Comparison of ENCODE assay signal across 24 mouse cellular contexts in genomic region chr2:135507111-135507510, GRCm38 (mm10).
DNase-seq lines count a peak whose midpoint lies in the region; ATAC-seq and TF ChIP-seq lines count a peak whose summit lies in the region.
"Had no signal": no experiment of that assay in that cellular context is flagged by ENCODE, and none has a peak within 500 bp of the region (broad histone marks: within the 10 kb centered on the region; RNA-seq: fewer than 3 reads in every experiment).

No protein-coding gene starts in this region.

- ATAC-seq in hindbrain, postnatal 0 days, result no peak
- ATAC-seq: activated CD4-positive, CD25-positive, alpha-beta regulatory T cell, adult 4 months; intestine, embryonic 15.5 days; Patski had no signal

- H3K4me1 ChIP-seq in hindbrain, postnatal 0 days (ENCODE audit: insufficient read depth, low read length), result no peaks in the 10 kb centered on the region
- no peaks in the 10 kb centered on the region for H3K4me1 ChIP-seq in hindbrain, embryonic 10.5 days (replicated peaks)
- H3K4me1 ChIP-seq: embryonic facial prominence, embryonic 15.5 days; heart, embryonic 10.5 days; hindbrain, embryonic 13.5 days; intestine, embryonic 15.5 days; kidney, embryonic 15.5 days had no signal

- H3K9ac ChIP-seq in hindbrain, postnatal 0 days (replicated peaks; ENCODE audit: low read length), result no peak overlapping the region
- H3K9ac ChIP-seq: embryonic facial prominence, embryonic 15.5 days; hindbrain, embryonic 13.5 days; intestine, embryonic 15.5 days; kidney, embryonic 15.5 days had no signal

- H3K4me3 ChIP-seq in hindbrain, postnatal 0 days (ENCODE audit: low read length), result no peak overlapping the region
- no peak overlapping the region for H3K4me3 ChIP-seq in hindbrain, embryonic 10.5 days
- H3K4me3 ChIP-seq: embryonic facial prominence, embryonic 15.5 days; erythroblast, embryonic 14.5 days; heart, embryonic 10.5 days; hindbrain, embryonic 13.5 days; intestine, embryonic 15.5 days; kidney, embryonic 15.5 days had no signal

- no peak for TF ChIP-seq CTCF in hindbrain, postnatal 0 days (IDR thresholded peaks at IDR 0.05; ENCODE audit: low read depth)

- WGBS in hindbrain, postnatal 0 days, result 37% methylated on average over 1 of the region's 1 CpGs
- 84% methylated on average over 1 of the region's 1 CpGs for WGBS in hindbrain, embryonic 10.5 days

- no peak overlapping the region for H3K27ac ChIP-seq in hindbrain, postnatal 0 days
- H3K27ac ChIP-seq in hindbrain, embryonic 10.5 days, result no peak overlapping the region
- H3K27ac ChIP-seq: embryonic facial prominence, embryonic 15.5 days; heart, embryonic 10.5 days; hindbrain, embryonic 13.5 days; intestine, embryonic 15.5 days; kidney, embryonic 15.5 days had no signal

- no peak overlapping the region for H3K4me2 ChIP-seq in hindbrain, postnatal 0 days (ENCODE audit: low read depth, low read length)
- H3K4me2 ChIP-seq: embryonic facial prominence, embryonic 15.5 days; hindbrain, embryonic 13.5 days; intestine, embryonic 15.5 days; kidney, embryonic 15.5 days had no signal

- H3K36me3 ChIP-seq in hindbrain, postnatal 0 days (ENCODE audit: insufficient read depth, low read length), result no peaks in the 10 kb centered on the region
- no peaks in the 10 kb centered on the region for H3K36me3 ChIP-seq in hindbrain, embryonic 10.5 days
- H3K36me3 ChIP-seq: embryonic facial prominence, embryonic 15.5 days; heart, embryonic 10.5 days; hindbrain, embryonic 13.5 days; intestine, embryonic 15.5 days; kidney, embryonic 15.5 days had no signal

- H3K9me3 ChIP-seq in hindbrain, postnatal 0 days (ENCODE audit: low read length), result no peaks in the 10 kb centered on the region
- no peaks in the 10 kb centered on the region for H3K9me3 ChIP-seq in hindbrain, embryonic 10.5 days
- H3K9me3 ChIP-seq: embryonic facial prominence, embryonic 15.5 days; heart, embryonic 10.5 days; hindbrain, embryonic 13.5 days; intestine, embryonic 15.5 days; kidney, embryonic 15.5 days had no signal

- no peaks in the 10 kb centered on the region for H3K27me3 ChIP-seq in hindbrain, postnatal 0 days (ENCODE audit: insufficient read depth, low read length)
- H3K27me3 ChIP-seq in hindbrain, embryonic 10.5 days (ENCODE audit: insufficient read depth, poor library complexity, severe bottlenecking), result no peaks in the 10 kb centered on the region
- H3K27me3 ChIP-seq: embryonic facial prominence, embryonic 15.5 days; hindbrain, embryonic 13.5 days; intestine, embryonic 15.5 days; kidney, embryonic 15.5 days; Patski had no signal

- peak; percentile 18 for DNase-seq in adrenal gland, postnatal 10 days
- DNase-seq in adrenal gland, adult 18-20 months (ENCODE audit: low spot score in 2 of 2), result no peak
- DNase-seq in cerebellum, postnatal 14 days, result peak; percentile 63 to 66
- DNase-seq in cerebellum, adult 8-10 months, result no peak
- DNase-seq in hindbrain, postnatal 0 days (ENCODE audit: low spot score), result peak; percentile 9
- no peak for DNase-seq in hindbrain, embryonic 10.5 days (ENCODE audit: low spot score)
- peak; percentile 54 for DNase-seq in brain, adult 2 months (ENCODE audit: low read depth, low spot score)
- no peak for DNase-seq in B cell, adult 2 months
- DNase-seq: adrenal gland, postnatal 25 days; cerebellum, adult 11-12 months; embryo, embryonic 11 days; gastrocnemius, postnatal 36 days; heart, adult 11 months; heart, postnatal 10 days; heart, postnatal 4 days; kidney, adult 18-20 months had no signal

Comparison
In these comparisons a context has a peak if more than half of its experiments do, and no peak if none do; other contexts are left out.
1. DNase-seq: peak in adrenal gland, postnatal 10 days (single experiment), cerebellum, postnatal 14 days (2 of 2), hindbrain, postnatal 0 days (single experiment) and brain, adult 2 months (single experiment); none in adrenal gland, adult 18-20 months (0 of 2), cerebellum, adult 8-10 months (single experiment), hindbrain, embryonic 10.5 days (single experiment) and B cell, adult 2 months (0 of 2).